Mouse (Mus musculus) C3H10T1/2 (cell line): Measurements from ENCODE around the gene Habp2. TPM values are rescaled to one million over a fixed set of nuclear protein-coding genes. Genes with fewer than 3 reads are reported as not detected.

Experiments
- polyA plus RNA-seq, 2 experiments: library from polyadenylated mRNA; unstranded; fragments of >200 nt; fragmentation: generic; extraction: Trizol; gene quantifications; one replicate each; pipeline ENCODE4 v1.2.1; 2012; ENCODE audit warnings: missing spikeins in 2 of 2

The Habp2 gene
- not detected for polyA plus RNA-seq

GRCm38 (mm10) chr19:56286866-56287265, at the start of gene Habp2:
Habp2 (plus strand) TSS chr19:56287137.

Other genes starting within 250 kb of the Habp2 start
- gene Nrap, start 102.9 kb downstream of the Habp2 start, polyA plus RNA-seq: not detected
- 1 to 10 TPM in 1 of 2 experiments, under 1 TPM in 1; 0.12 to 1.3 TPM for gene Casp7, start 110.0 kb downstream of the Habp2 start, polyA plus RNA-seq
- under 1 TPM in 1 of 2 experiments, not detected in 1; 0.02 TPM for gene Plekhs1, start 174.5 kb downstream of the Habp2 start, polyA plus RNA-seq